Mouse (Mus musculus) midbrain, embryonic 14.5 days (tissue): ENCODE measurements around the gene Tc2n. TPM values are rescaled to one million over a fixed set of nuclear protein-coding genes. Genes with fewer than 3 reads are reported as not detected.

Experiments used
- ATAC-seq: fragments of 200-750 bp; cut with Nextera tagmentation; 2 replicates; pipeline ENCODE4 v1.8.0; 2017; ENCODE audit warnings: moderate number of reproducible peaks, moderate library complexity; ENCODE audit not compliant: low FRiP score, low TSS enrichment
- DNase-seq: peaks from one replicate; pipeline ENCODE4 v3.0.0-alpha.2; 2015
- H3K27ac ChIP-seq: fragments of 300-500 bp; sonication (generic); replicated peaks from 2 replicates; pipeline ENCODE4 v1.5.1; 2014; ENCODE audit warnings: mild to moderate bottlenecking, low read depth, low read length, moderate library complexity
- H3K27me3 ChIP-seq: fragments of 300-500 bp; sonication (generic); 2 replicates; pipeline ENCODE4 v1.6.1; 2014; ENCODE audit warnings: low read length, control low read depth, mixed read lengths; ENCODE audit not compliant: control insufficient read depth, insufficient read depth
- H3K36me3 ChIP-seq: fragments of 300-500 bp; sonication (generic); 2 replicates; pipeline ENCODE4 v1.6.1; 2014; ENCODE audit warnings: low read length, control low read depth; ENCODE audit not compliant: control insufficient read depth, insufficient read depth
- H3K4me1 ChIP-seq: fragments of 300-500 bp; sonication (generic); 2 replicates; pipeline ENCODE4 v1.6.1; 2014; ENCODE audit warnings: mild to moderate bottlenecking, antibody characterized with exemption, low read length, control low read depth; ENCODE audit not compliant: control insufficient read depth, insufficient read depth
- H3K4me2 ChIP-seq: fragments of 300-500 bp; sonication (generic); 2 replicates; pipeline ENCODE4 v1.6.1; 2014; ENCODE audit warnings: mild to moderate bottlenecking, low read length, moderate library complexity
- H3K4me3 ChIP-seq: fragments of 300-500 bp; sonication (generic); replicated peaks from 2 replicates; pipeline ENCODE4 v1.5.1; 2014; ENCODE audit warnings: low read depth, low read length
- H3K9ac ChIP-seq: fragments of 300-500 bp; sonication (generic); replicated peaks from 2 replicates; pipeline ENCODE4 v1.6.1; 2014; ENCODE audit warnings: mild to moderate bottlenecking, low read length, moderate library complexity
- H3K9me3 ChIP-seq: fragments of 300-500 bp; sonication (generic); 2 replicates; pipeline ENCODE4 v1.6.1; 2016; ENCODE audit warnings: low read length, control low read depth, mixed read lengths; ENCODE audit not compliant: control insufficient read depth
- WGBS: fragments of 180-500 bp; shearing (Covaris S2); extraction: QIAGEN DNeasy Blood & Tissue Kit; methylation state at CpG from one replicate; pipeline ENCODE4 v1.1.7; 2014; 5-methylcytosine and 5-hydroxymethylcytosine counted together
- polyA plus RNA-seq: library from polyadenylated mRNA; unstranded; fragments of >200 nt; fragmentation: Nextera tagmentation; extraction: Ambion mirVana; gene quantifications from 2 replicates; pipeline ENCODE4 v1.2.1, GENCODE M21; 2014

Tc2n gene
- polyA plus RNA-seq, 1 experiment from 2014 or later = 0.34 TPM

DNA sequence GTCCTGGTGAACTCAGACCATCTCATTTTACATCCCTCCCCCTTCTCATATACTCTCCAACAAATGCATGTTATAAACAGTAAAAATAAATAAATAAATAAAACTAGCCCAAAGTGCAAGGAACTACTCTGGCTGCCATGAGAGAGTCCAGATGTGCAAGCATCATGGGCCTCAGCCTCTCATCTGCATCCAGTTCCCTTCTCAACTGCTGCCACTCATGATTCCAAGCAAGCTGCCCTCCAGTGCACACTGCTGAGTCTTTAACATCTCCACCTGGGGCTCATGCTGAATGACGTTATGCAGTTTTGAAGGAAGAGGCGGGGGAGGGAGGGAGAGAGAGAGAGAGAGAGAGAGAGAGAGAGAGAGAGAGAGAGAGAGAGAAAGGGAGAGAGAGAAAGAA is 24.1 kb upstream of the Tc2n start:
- no peak overlapping the region for H3K9ac ChIP-seq
- H3K9me3 ChIP-seq = no peaks in the 10 kb centered on the region
- ATAC-seq = no peak
- no peak overlapping the region for H3K27ac ChIP-seq
- WGBS = 59% methylated on average over 2 of the region's 2 CpGs
- H3K4me3 ChIP-seq = no peak overlapping the region
- H3K36me3 ChIP-seq = no peaks in the 10 kb centered on the region
- no peaks in the 10 kb centered on the region for H3K27me3 ChIP-seq
- no peak overlapping the region for H3K4me2 ChIP-seq
- H3K4me1 ChIP-seq = no peaks in the 10 kb centered on the region
- DNase-seq = no peak

DNA sequence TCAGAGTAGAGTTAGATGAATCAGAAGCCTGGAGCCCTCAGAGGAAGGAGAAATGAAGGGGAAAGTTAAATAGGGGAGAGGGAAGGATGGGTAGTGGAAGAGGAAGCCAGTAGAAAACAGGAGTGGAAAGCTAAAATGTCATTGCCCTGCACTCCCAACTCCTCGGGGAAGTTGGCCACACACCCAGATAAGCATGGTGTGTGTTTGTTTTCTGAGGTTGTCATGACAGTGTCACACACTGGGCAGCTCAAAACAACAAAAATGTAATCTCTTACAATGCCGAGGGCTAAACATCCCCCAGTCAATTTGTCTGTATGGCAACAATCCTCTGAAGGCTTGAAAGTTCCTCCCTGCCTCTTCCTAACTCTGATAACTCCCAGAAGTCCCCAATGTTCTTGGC is 22.2 kb upstream of the Tc2n start:
- H3K27ac ChIP-seq = no peak overlapping the region
- H3K36me3 ChIP-seq = no peaks in the 10 kb centered on the region
- 69% methylated on average over 2 of the region's 2 CpGs for WGBS
- no peaks in the 10 kb centered on the region for H3K9me3 ChIP-seq
- H3K4me2 ChIP-seq = no peak overlapping the region
- no peaks in the 10 kb centered on the region for H3K4me1 ChIP-seq
- DNase-seq = no peak
- H3K27me3 ChIP-seq = no peaks in the 10 kb centered on the region
- ATAC-seq = no peak
- no peak overlapping the region for H3K9ac ChIP-seq
- no peak overlapping the region for H3K4me3 ChIP-seq

DNA sequence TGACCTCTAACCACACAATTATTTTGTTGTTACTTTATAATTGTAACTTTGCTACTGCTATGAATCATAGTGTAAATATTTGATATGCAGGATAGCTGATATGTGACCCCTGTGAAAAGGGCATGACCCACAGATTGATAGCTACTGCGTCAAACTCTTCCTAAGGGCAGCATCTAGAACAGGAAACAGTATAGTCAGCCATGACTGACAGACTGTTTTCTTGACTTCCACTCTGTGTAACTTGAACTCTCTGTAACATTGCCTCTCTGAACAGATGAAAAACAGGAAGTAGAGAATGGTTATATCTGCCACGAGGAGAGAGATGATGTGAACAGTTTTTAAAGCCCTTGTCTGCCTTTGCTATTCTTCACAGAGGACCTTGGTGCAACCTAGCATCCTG is 21.7 kb upstream of the Tc2n start:
- no peak for ATAC-seq
- no peak overlapping the region for H3K4me3 ChIP-seq

DNA sequence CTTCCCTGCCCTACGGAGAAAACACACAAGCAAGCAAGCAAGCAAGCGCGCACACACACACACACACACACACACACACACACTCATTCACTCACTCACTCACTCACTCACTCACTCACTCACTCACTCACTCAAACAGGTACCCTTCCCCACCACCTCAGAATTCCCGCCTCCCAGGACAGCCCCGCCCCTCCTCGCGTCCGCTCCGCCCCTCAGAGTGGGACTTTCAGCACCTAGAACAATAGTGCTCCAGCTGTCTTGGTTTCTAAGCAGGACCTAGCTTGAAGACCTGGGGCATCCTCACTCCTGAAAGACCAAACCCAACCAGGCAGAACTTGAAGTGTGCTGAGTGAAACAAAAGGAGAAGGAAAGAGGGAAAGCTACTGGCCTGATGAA is 430 bp upstream of the Tc2n start:
- peak; percentile 44 for DNase-seq

More for the DNA sequence above, 21.7 kb upstream of the Tc2n start:
- no peaks in the 10 kb centered on the region for H3K4me1 ChIP-seq
- WGBS = 72% methylated on average over 2 of the region's 2 CpGs
- H3K27me3 ChIP-seq = no peaks in the 10 kb centered on the region
- no peak overlapping the region for H3K27ac ChIP-seq
- DNase-seq = no peak
- no peak overlapping the region for H3K9ac ChIP-seq
- H3K36me3 ChIP-seq = no peaks in the 10 kb centered on the region
- H3K4me2 ChIP-seq = no peak overlapping the region
- no peaks in the 10 kb centered on the region for H3K9me3 ChIP-seq

DNA sequence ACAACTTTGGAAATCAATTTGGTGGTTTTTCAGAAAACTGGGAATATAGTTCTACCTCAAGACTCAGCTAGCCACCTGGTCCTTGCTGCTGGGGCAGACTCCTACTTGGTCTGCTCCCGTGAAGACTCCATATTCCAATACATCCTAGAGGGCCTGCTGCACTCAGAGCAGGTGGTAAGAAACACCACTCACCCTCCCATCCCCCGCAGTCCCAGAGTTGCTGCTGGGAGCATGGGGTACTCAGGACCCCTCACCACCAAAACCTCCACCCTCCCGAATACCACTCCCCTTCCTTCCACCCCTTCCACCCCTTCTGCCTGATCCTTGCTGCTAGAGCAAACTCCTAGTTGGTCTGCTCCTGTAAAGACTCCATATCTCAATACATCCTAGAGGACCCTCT is 19.1 kb downstream of the Tc2n start:
- Histone ChIP-seq H3K9me3 (no peaks in the 10 kb centered on the region), H3K9ac (no peak overlapping the region), H3K27ac (no peak overlapping the region), H3K36me3 (no peaks in the 10 kb centered on the region), H3K27me3 (no peaks in the 10 kb centered on the region), H3K4me1 (no peaks in the 10 kb centered on the region), H3K4me2 (no peak overlapping the region), H3K4me3 (no peak overlapping the region)
- DNase-seq (no peak), ATAC-seq (no peak)
- WGBS = 87% methylated on average over 3 of the region's 3 CpGs

More for the DNA sequence above, 430 bp upstream of the Tc2n start:
- ATAC-seq = peak; percentile 74
- 3% methylated on average over 9 of the region's 9 CpGs for WGBS
- H3K36me3 ChIP-seq = no peaks in the 10 kb centered on the region
- no peaks in the 10 kb centered on the region for H3K4me1 ChIP-seq
- H3K4me3 ChIP-seq = peak overlapping the region; percentile 70
- H3K27me3 ChIP-seq = peaks cover 7% of the 10 kb centered on the region; the same call in 1 of the 2 replicates
- no peaks in the 10 kb centered on the region for H3K9me3 ChIP-seq
- H3K27ac ChIP-seq = no peak overlapping the region
- H3K9ac ChIP-seq = no peak overlapping the region
- peak overlapping the region; percentile 98 for H3K4me2 ChIP-seq

DNA sequence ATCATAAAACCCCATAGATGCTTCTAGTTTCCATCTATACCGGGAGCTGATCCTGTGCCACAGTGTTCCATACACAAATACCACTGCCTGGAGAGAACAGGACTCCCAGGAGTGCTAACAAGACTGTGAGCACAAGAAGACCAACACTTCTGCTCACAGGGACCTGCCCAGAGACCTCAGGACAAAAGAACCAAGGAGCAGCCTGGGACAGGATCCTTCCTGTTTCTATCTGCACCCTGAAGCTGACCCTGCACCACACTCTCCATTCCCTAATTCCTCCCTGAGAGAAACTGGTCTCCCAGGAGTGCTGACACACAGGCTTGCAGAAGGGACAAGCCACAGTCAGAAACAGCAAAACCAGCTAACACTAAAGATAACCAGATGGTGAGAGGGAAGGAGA is 21.8 kb downstream of the Tc2n start:
- Histone ChIP-seq H3K27ac (no peak overlapping the region), H3K27me3 (no peaks in the 10 kb centered on the region), H3K4me1 (no peaks in the 10 kb centered on the region), H3K9me3 (no peaks in the 10 kb centered on the region), H3K36me3 (no peaks in the 10 kb centered on the region), H3K4me2 (no peak overlapping the region), H3K4me3 (no peak overlapping the region), H3K9ac (no peak overlapping the region)
- DNase-seq (no peak), ATAC-seq (no peak)
- 95% methylated on average over 1 of the region's 1 CpGs for WGBS

DNA sequence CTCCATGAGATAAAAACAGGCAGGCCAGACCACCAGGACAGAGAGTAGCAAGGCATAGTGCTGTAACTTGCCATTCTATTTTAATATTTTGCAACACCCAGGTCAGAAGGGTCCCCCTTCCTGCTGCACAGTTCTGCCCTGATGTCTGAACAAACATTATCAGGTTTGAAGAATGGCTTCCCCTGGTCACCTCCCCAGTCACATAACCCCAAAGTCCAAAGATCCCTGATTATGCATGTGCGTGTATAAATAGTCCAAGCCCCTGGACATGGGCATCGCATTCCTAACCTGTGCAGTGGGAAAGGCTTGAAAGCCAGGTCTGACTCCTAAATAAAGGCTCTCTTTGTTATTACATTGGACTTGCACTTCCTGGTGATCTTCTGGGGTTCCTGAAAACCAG is 37.8 kb downstream of the Tc2n start:
- Histone ChIP-seq H3K9me3 (no peaks in the 10 kb centered on the region), H3K27ac (no peak overlapping the region), H3K4me1 (no peaks in the 10 kb centered on the region), H3K27me3 (no peaks in the 10 kb centered on the region), H3K9ac (no peak overlapping the region), H3K36me3 (no peaks in the 10 kb centered on the region), H3K4me2 (no peak overlapping the region), H3K4me3 (no peak overlapping the region)
- 89% methylated on average over 2 of the region's 2 CpGs for WGBS
- DNase-seq (no peak), ATAC-seq (no peak)

DNA sequence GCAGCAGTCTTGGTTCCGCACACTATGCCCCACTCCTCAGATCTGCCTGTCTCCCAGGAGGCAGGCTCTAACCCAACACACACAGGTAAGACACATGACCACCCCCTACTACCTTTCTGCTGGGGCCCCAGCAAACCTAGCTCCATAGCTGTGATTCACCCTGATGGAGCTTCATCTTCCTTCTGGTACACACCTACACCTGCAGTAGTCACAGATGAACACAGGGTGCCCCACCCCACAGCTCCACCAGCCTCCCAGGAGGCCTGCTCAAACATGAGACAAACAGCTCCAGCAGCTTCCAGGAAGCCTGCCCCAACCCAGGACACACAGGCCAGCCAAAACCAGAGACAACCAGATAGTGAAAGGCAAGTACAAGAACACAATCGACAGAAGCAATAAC is 50.8 kb downstream of the Tc2n start:
- H3K9me3 ChIP-seq = no peaks in the 10 kb centered on the region
- H3K36me3 ChIP-seq = no peaks in the 10 kb centered on the region
- H3K9ac ChIP-seq = no peak overlapping the region
- WGBS = 96% methylated on average over 2 of the region's 2 CpGs
- H3K27ac ChIP-seq = no peak overlapping the region
- no peak for ATAC-seq
- H3K4me1 ChIP-seq = no peaks in the 10 kb centered on the region
- no peak overlapping the region for H3K4me3 ChIP-seq
- no peak for DNase-seq
- no peak overlapping the region for H3K4me2 ChIP-seq
- H3K27me3 ChIP-seq = no peaks in the 10 kb centered on the region

DNA sequence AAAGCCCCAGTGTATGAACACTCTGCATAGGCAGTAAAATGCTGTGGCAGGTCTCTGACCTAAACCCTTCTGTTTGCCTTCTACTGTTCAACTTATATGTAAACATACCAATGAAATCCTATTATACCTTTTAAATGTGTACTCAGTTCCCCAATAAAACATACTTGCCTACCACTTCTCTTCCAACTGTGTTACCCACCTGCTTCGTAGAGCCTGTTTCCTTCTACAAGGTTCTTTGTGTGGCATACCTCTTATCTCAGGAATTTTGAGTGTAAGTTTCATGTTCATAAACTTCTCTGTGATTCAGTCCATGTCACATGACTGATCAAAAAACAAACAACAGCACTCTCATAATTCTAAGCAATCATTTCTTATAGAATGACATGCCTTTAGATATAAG is 85.2 kb downstream of the Tc2n start:
- Histone ChIP-seq H3K9ac (no peak overlapping the region), H3K27ac (no peak overlapping the region), H3K4me3 (no peak overlapping the region), H3K4me2 (no peak overlapping the region), H3K4me1 (no peaks in the 10 kb centered on the region), H3K36me3 (no peaks in the 10 kb centered on the region), H3K27me3 (no peaks in the 10 kb centered on the region), H3K9me3 (no peaks in the 10 kb centered on the region)
- DNase-seq (no peak), ATAC-seq (no peak)
- WGBS = 93% methylated on average over 1 of the region's 1 CpGs
